In the genomic region with DNA sequence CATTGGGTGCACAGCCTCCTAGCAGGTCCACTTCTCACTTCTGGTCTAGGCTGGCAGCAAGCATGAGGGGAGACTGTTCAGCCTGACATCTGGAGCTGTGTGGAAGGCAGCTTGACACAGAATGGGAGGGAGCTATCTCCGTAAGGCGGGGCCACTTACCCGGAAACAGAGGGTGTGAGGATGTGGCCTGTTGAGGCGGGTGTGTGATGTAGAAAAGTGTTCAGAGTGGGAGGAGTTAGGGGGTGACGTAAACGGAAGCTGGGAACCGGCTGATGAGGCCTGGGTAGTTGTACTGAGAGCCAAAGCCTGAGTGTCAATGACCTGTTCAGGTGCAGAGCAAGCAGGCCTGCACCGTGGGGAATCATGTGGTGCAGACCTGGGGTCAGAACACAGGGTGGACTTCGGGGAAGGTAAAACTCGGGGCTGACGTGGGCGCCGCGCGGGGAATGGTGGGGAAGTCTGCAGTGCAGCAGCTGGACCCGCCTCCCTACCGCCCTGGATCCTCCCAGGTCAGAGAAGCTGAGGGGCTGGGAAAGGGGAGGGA, we compare ENCODE assay signal across 8 mouse cellular contexts. TPM values are rescaled to one million over a fixed set of nuclear protein-coding genes. Genes with fewer than 3 reads are reported as not detected.
DNase-seq lines count a peak whose midpoint lies in the region; ATAC-seq lines count a peak whose summit lies in the region.
"Not testable (repeated sequence)": the region's sequence is repeated elsewhere in the genome, so short reads cannot be mapped to it uniquely, and the experiment has no call there.

Gene Zfp983, plus strand, starts transcription at position 261 of the 544 bp plus-strand sequence.

- not testable (repeated sequence) for H3K36me3 ChIP-seq in hindbrain, embryonic 15.5 days

- WGBS in hindbrain, embryonic 15.5 days = under 1% methylated on average over 17 of the region's 17 CpGs

- H3K9ac ChIP-seq in hindbrain, embryonic 15.5 days = peak within 1 kb of the TSS; percentile 46

- ATAC-seq in hindbrain, embryonic 15.5 days (ENCODE audit: low FRiP score, low read depth) = peak; percentile 99

- peak within 1 kb of the TSS; percentile 62 for H3K4me2 ChIP-seq in hindbrain, embryonic 15.5 days

- DNase-seq in T-cell, adult 2 months (ENCODE audit: low spot score) = peak; percentile 92
- peak; percentile 43 to 51 for DNase-seq in cerebellum, postnatal 36 days
- DNase-seq in frontal cortex, postnatal 36 days (ENCODE audit: low spot score in 2 of 2) = peak; percentile 55 to 70
- peak; percentile 75 for DNase-seq in left cerebral cortex, adult 11 months (ENCODE audit: low spot score)
- DNase-seq in lung, postnatal 4 days = peak; percentile 86 to 88
- DNase-seq in retina, postnatal 7 days (ENCODE audit: low read depth, low spot score) = peak; percentile 71
- DNase-seq in urinary bladder, adult 2 months (ENCODE audit: low spot score) = peak; percentile 38

- not testable (repeated sequence) for H3K9me3 ChIP-seq in hindbrain, embryonic 15.5 days

- H3K4me1 ChIP-seq in hindbrain, embryonic 15.5 days (replicated peaks) = not testable (repeated sequence)

- peak within 1 kb of the TSS; percentile 87 for H3K27ac ChIP-seq in hindbrain, embryonic 15.5 days (replicated peaks)

- peak within 1 kb of the TSS; percentile 49 for H3K4me3 ChIP-seq in hindbrain, embryonic 15.5 days

- H3K27me3 ChIP-seq in hindbrain, embryonic 15.5 days = not testable (repeated sequence)

RNA-seq across cellular contexts. Expression of gene Zfp983, which starts in this region (rescaled TPM):
- polyA plus RNA-seq in hindbrain, embryonic 15.5 days (2015; fragmentation: Nextera tagmentation; extraction: Ambion mirVana) = 11.8 and 12.3 TPM in 2 replicates
- 3.2 and 5.2 TPM in 2 replicates for polyA plus RNA-seq in urinary bladder, adult 2 months (2012; rRNA removed)

Comparison
In these comparisons a context has a peak if more than half of its experiments do, and no peak if none do; other contexts are left out.
1. Peak in every context shown above with its lines: DNase-seq, ATAC-seq, H3K4me3 ChIP-seq and H3K27ac ChIP-seq.
2. DNase-seq: peak in every context shown above with its lines; median percentile 92 in T-cell, adult 2 months; 87 in lung, postnatal 4 days; 75 in left cerebral cortex, adult 11 months; 71 in retina, postnatal 7 days; 62 in frontal cortex, postnatal 36 days; 47 in cerebellum, postnatal 36 days; 38 in urinary bladder, adult 2 months.